Mouse (Mus musculus): ENCODE measurements around the gene Rps27rt. TPM values are rescaled to one million over a fixed set of nuclear protein-coding genes. Genes with fewer than 3 reads are reported as not detected.

Gene Rps27rt
- polyA plus RNA-seq, 1 experiment from 2014 or later: 392 TPM

GRCm38 (mm10) chr9:114990421-114990820 is 7.9 kb upstream of the Rps27rt start:
- no peaks in the 10 kb centered on the region for H3K9me3 ChIP-seq (ENCODE audit: control insufficient read depth, low read length)
- DNase-seq (ENCODE audit: low spot score, missing footprints) (no peak), ATAC-seq (ENCODE audit: low FRiP score) (no peak)
- H3K27ac ChIP-seq (ENCODE audit: low read depth, low read length): no peak overlapping the region
- no peak overlapping the region for H3K4me2 ChIP-seq
- H3K4me3 ChIP-seq (ENCODE audit: low read depth, low read length): no peak overlapping the region
- H3K4me1 ChIP-seq (ENCODE audit: control insufficient read depth, insufficient read depth, low read length): no peaks in the 10 kb centered on the region
- no peak overlapping the region for H3K9ac ChIP-seq (ENCODE audit: low read length)
- WGBS: 76% methylated on average over 10 of the region's 10 CpGs
- H3K27me3 ChIP-seq (ENCODE audit: control insufficient read depth, insufficient read depth, low read length): no peaks in the 10 kb centered on the region
- no peaks in the 10 kb centered on the region for H3K36me3 ChIP-seq (ENCODE audit: control insufficient read depth, insufficient read depth, low read length)

- Histone ChIP-seq H3K36me3 (ENCODE audit: control insufficient read depth, insufficient read depth, low read length) (no peaks in the 10 kb centered on the region), H3K9ac (ENCODE audit: low read length) (no peak overlapping the region), H3K27me3 (ENCODE audit: control insufficient read depth, insufficient read depth, low read length) (no peaks in the 10 kb centered on the region), H3K27ac (ENCODE audit: low read depth, low read length) (no peak overlapping the region), H3K9me3 (ENCODE audit: control insufficient read depth, low read length) (no peaks in the 10 kb centered on the region), H3K4me3 (ENCODE audit: low read depth, low read length) (no peak overlapping the region), H3K4me1 (ENCODE audit: control insufficient read depth, insufficient read depth, low read length) (no peaks in the 10 kb centered on the region), H3K4me2 (no peak overlapping the region)
- DNase-seq (ENCODE audit: low spot score, missing footprints) (no peak), ATAC-seq (ENCODE audit: low FRiP score) (no peak)
- 79% methylated on average over 6 of the region's 6 CpGs for WGBS
Observed at GRCm38 (mm10) chr9:114988610-114989327, 6.2 kb upstream of the Rps27rt start.

- no peak overlapping the region for H3K9ac ChIP-seq (ENCODE audit: low read length)
- H3K4me1 ChIP-seq (ENCODE audit: control insufficient read depth, insufficient read depth, low read length): no peaks in the 10 kb centered on the region
- H3K36me3 ChIP-seq (ENCODE audit: control insufficient read depth, insufficient read depth, low read length): no peaks in the 10 kb centered on the region
- ATAC-seq (ENCODE audit: low FRiP score) (no peak), DNase-seq (ENCODE audit: low spot score, missing footprints) (no peak)
- H3K27ac ChIP-seq (ENCODE audit: low read depth, low read length): no peak overlapping the region
- no peaks in the 10 kb centered on the region for H3K27me3 ChIP-seq (ENCODE audit: control insufficient read depth, insufficient read depth, low read length)
- no peaks in the 10 kb centered on the region for H3K9me3 ChIP-seq (ENCODE audit: control insufficient read depth, low read length)
- 92% methylated on average over 3 of the region's 3 CpGs for WGBS
- no peak overlapping the region for H3K4me2 ChIP-seq
- H3K4me3 ChIP-seq (ENCODE audit: low read depth, low read length): no peak overlapping the region
Observed at GRCm38 (mm10) chr9:114988029-114988428, 5.5 kb upstream of the Rps27rt start.

GRCm38 (mm10) chr9:114986361-114986760 is 3.8 kb upstream of the Rps27rt start:
- Histone ChIP-seq H3K4me3 (ENCODE audit: low read depth, low read length) (no peak overlapping the region), H3K27me3 (ENCODE audit: control insufficient read depth, insufficient read depth, low read length) (no peaks in the 10 kb centered on the region), H3K9me3 (ENCODE audit: control insufficient read depth, low read length) (no peaks in the 10 kb centered on the region), H3K4me1 (ENCODE audit: control insufficient read depth, insufficient read depth, low read length) (no peaks in the 10 kb centered on the region), H3K9ac (ENCODE audit: low read length) (no peak overlapping the region), H3K36me3 (ENCODE audit: control insufficient read depth, insufficient read depth, low read length) (no peaks in the 10 kb centered on the region), H3K4me2 (no peak overlapping the region), H3K27ac (ENCODE audit: low read depth, low read length) (no peak overlapping the region)
- WGBS: 81% methylated on average over 5 of the region's 5 CpGs
- ATAC-seq (ENCODE audit: low FRiP score) (no peak), DNase-seq (ENCODE audit: low spot score, missing footprints) (no peak)

- DNase-seq (ENCODE audit: low spot score, missing footprints): no peak
- no peaks in the 10 kb centered on the region for H3K36me3 ChIP-seq (ENCODE audit: control insufficient read depth, insufficient read depth, low read length)
- ATAC-seq (ENCODE audit: low FRiP score): no peak
- no peak overlapping the region for H3K27ac ChIP-seq (ENCODE audit: low read depth, low read length)
- no peak overlapping the region for H3K4me2 ChIP-seq
- no peaks in the 10 kb centered on the region for H3K9me3 ChIP-seq (ENCODE audit: control insufficient read depth, low read length)
- 92% methylated on average over 5 of the region's 5 CpGs for WGBS
- H3K27me3 ChIP-seq (ENCODE audit: control insufficient read depth, insufficient read depth, low read length): no peaks in the 10 kb centered on the region
- no peaks in the 10 kb centered on the region for H3K4me1 ChIP-seq (ENCODE audit: control insufficient read depth, insufficient read depth, low read length)
- no peak overlapping the region for H3K4me3 ChIP-seq (ENCODE audit: low read depth, low read length)
- no peak overlapping the region for H3K9ac ChIP-seq (ENCODE audit: low read length)
Observed at GRCm38 (mm10) chr9:114985741-114986140, 3.2 kb upstream of the Rps27rt start.

GRCm38 (mm10) chr9:114979969-114980368 is 2.6 kb downstream of the Rps27rt start:
- Histone ChIP-seq H3K4me3 (ENCODE audit: low read depth, low read length) (no peak overlapping the region), H3K4me2 (no peak overlapping the region), H3K27ac (ENCODE audit: low read depth, low read length) (no peak overlapping the region), H3K9me3 (ENCODE audit: control insufficient read depth, low read length) (no peaks in the 10 kb centered on the region), H3K9ac (ENCODE audit: low read length) (no peak overlapping the region), H3K4me1 (ENCODE audit: control insufficient read depth, insufficient read depth, low read length) (peaks cover 3% of the 10 kb centered on the region), H3K36me3 (ENCODE audit: control insufficient read depth, insufficient read depth, low read length) (no peaks in the 10 kb centered on the region), H3K27me3 (ENCODE audit: control insufficient read depth, insufficient read depth, low read length) (peaks cover 12% of the 10 kb centered on the region)
- ATAC-seq (ENCODE audit: low FRiP score) (no peak), DNase-seq (ENCODE audit: low spot score, missing footprints) (no peak)
- WGBS: 80% methylated on average over 6 of the region's 6 CpGs

GRCm38 (mm10) chr9:114978281-114979111 is 4.0 kb downstream of the Rps27rt start, which contains the start of gene Osbpl10:
Gene Osbpl10, plus strand, starts transcription at chr9:114978569.
- WGBS: under 1% methylated on average over 68 of the region's 86 CpGs
- H3K4me2 ChIP-seq: peak within 1 kb of the TSS; percentile 73
- peaks cover 12% of the 10 kb centered on the region for H3K27me3 ChIP-seq (ENCODE audit: control insufficient read depth, insufficient read depth, low read length)
- H3K9me3 ChIP-seq (ENCODE audit: control insufficient read depth, low read length): no peaks in the 10 kb centered on the region
- peak; percentile 88 for ATAC-seq (ENCODE audit: low FRiP score)
- H3K27ac ChIP-seq (ENCODE audit: low read depth, low read length): peak within 1 kb of the TSS; percentile 35; the same call in 1 of the 2 replicates
- no peaks in the 10 kb centered on the region for H3K36me3 ChIP-seq (ENCODE audit: control insufficient read depth, insufficient read depth, low read length)
- DNase-seq (ENCODE audit: low spot score, missing footprints): peak; percentile 97
- H3K9ac ChIP-seq (ENCODE audit: low read length): peak within 1 kb of the TSS; percentile 85
- peak within 1 kb of the TSS; percentile 71 for H3K4me3 ChIP-seq (ENCODE audit: low read depth, low read length)
- peaks cover 3% of the 10 kb centered on the region for H3K4me1 ChIP-seq (ENCODE audit: control insufficient read depth, insufficient read depth, low read length)

GRCm38 (mm10) chr9:114977461-114978280 is 4.9 kb downstream of the Rps27rt start:
- no peak overlapping the region for H3K27ac ChIP-seq (ENCODE audit: low read depth, low read length)
- DNase-seq (ENCODE audit: low spot score, missing footprints): no peak
- no peaks in the 10 kb centered on the region for H3K36me3 ChIP-seq (ENCODE audit: control insufficient read depth, insufficient read depth, low read length)
- H3K27me3 ChIP-seq (ENCODE audit: control insufficient read depth, insufficient read depth, low read length): peaks cover 12% of the 10 kb centered on the region
- H3K4me3 ChIP-seq (ENCODE audit: low read depth, low read length): peak overlapping the region; percentile 71
- H3K4me1 ChIP-seq (ENCODE audit: control insufficient read depth, insufficient read depth, low read length): peaks cover 3% of the 10 kb centered on the region
- 9% methylated on average over 31 of the region's 31 CpGs for WGBS
- H3K9ac ChIP-seq (ENCODE audit: low read length): peak overlapping the region; percentile 85
- peak; percentile 17 for ATAC-seq (ENCODE audit: low FRiP score)
- H3K9me3 ChIP-seq (ENCODE audit: control insufficient read depth, low read length): no peaks in the 10 kb centered on the region
- H3K4me2 ChIP-seq: peak overlapping the region; percentile 73

All from midbrain, embryonic 11.5 days (tissue).